Mouse (Mus musculus): ENCODE measurements around the gene Chn2. TPM values are rescaled to one million over a fixed set of nuclear protein-coding genes. Genes with fewer than 3 reads are reported as not detected.

The Chn2 gene
- polyA plus RNA-seq, 1 experiment = not detected

DNA sequence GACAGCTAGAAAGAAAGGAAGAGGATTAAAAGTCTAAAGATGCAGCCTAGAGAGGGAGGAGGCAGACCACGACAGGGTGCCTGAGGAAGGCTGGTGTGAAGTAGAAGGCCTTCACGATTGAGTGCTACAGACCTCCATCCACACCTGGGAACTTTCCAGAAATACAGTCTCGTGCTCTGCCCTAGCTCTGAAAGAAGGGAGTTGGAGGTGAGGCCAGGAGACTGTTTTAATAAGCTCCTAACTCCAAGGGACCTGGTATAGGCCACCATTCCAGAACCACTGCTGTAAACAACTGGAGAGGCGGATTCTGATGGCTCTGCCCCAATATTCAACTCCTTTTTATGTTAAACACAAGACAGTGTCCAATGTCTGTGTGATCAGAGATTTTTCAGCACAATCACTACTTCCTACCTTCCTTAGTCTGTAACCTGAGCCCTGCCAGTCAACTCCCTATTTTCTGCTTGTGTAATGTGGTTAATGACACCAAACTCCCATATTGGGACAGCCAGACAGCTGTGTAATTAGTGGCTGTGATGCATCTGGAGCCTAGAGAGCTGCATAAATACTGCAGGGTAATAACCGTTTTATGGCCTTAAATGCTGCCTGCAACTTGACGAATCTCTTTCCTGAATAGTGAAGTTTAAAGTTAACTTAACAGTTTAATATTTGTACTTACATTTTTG, 109.6 kb downstream of the Chn2 start:
- Histone ChIP-seq H3K4me1 (ENCODE audit: control insufficient read depth) (no peaks in the 10 kb centered on the region), H3K9me3 (ENCODE audit: control insufficient read depth, low read length) (peaks cover 3% of the 10 kb centered on the region; the same call in 1 of the 2 replicates), H3K36me3 (ENCODE audit: control insufficient read depth) (no peaks in the 10 kb centered on the region), H3K27me3 (ENCODE audit: control insufficient read depth) (no peaks in the 10 kb centered on the region), H3K4me3 (replicated peaks) (no peak overlapping the region)
- TF ChIP-seq TAL1 (IDR thresholded peaks at IDR 0.05; ENCODE audit: low read length) = no peak
- no peak for TF ChIP-seq GATA1 (IDR thresholded peaks at IDR 0.05; ENCODE audit: low read length)

GRCm38 (mm10) chr6:54150821-54151220, 111.5 kb downstream of the Chn2 start:
- Histone ChIP-seq H3K9me3 (ENCODE audit: control insufficient read depth, low read length) (peaks cover 3% of the 10 kb centered on the region; the same call in 1 of the 2 replicates), H3K36me3 (ENCODE audit: control insufficient read depth) (no peaks in the 10 kb centered on the region), H3K4me1 (ENCODE audit: control insufficient read depth) (no peaks in the 10 kb centered on the region), H3K27me3 (ENCODE audit: control insufficient read depth) (no peaks in the 10 kb centered on the region), H3K4me3 (replicated peaks) (no peak overlapping the region)
- no peak for TF ChIP-seq GATA1 (IDR thresholded peaks at IDR 0.05; ENCODE audit: low read length)

DNA sequence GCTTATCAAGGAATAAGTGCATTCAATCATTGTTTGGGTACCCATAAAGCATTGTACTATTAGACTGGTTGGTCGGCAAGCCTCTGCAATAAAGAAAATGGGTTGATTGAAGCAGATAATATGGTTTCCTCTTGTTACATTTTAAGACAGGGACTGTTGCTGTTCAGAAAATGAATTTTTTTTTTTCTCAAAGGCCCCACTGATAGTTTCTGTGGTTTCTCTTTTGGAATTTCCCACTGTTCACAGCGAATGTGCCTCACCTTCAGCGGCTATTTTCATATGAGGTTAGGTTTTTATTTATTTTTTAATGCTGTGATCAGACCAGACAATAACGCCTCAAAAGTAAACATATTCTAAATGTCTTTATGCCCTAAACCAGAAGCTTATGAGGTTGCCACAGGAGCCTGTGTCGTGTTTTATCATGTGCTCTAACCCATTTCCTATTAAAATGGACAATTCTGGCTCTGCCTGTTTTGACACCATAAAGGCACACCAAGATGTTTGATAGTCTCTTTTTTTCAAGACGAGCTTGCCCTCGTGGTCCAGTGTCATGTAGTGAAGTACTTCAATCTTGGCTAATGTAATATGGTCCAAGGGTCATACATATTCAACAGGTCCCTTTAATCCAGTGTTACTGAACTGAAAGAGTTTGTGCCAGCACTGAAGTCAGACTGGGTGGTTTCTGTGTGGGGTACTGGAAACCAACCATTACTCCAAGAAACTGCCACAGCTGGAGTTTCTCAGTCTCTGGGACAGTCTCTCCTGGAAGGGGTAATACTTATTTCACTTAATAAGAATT, 112.3 kb downstream of the Chn2 start:
- Histone ChIP-seq H3K9me3 (ENCODE audit: control insufficient read depth, low read length) (peaks cover 3% of the 10 kb centered on the region; the same call in 1 of the 2 replicates), H3K4me1 (ENCODE audit: control insufficient read depth) (no peaks in the 10 kb centered on the region), H3K4me3 (replicated peaks) (no peak overlapping the region), H3K27me3 (ENCODE audit: control insufficient read depth) (no peaks in the 10 kb centered on the region), H3K36me3 (ENCODE audit: control insufficient read depth) (no peaks in the 10 kb centered on the region)
- no peak for TF ChIP-seq GATA1 (IDR thresholded peaks at IDR 0.05; ENCODE audit: low read length)

GRCm38 (mm10) chr6:54157097-54157496, 117.7 kb downstream of the Chn2 start:
- H3K27me3 ChIP-seq (ENCODE audit: control insufficient read depth) = no peaks in the 10 kb centered on the region
- H3K4me1 ChIP-seq (ENCODE audit: control insufficient read depth) = no peaks in the 10 kb centered on the region
- H3K9me3 ChIP-seq (ENCODE audit: control insufficient read depth, low read length) = peaks cover 3% of the 10 kb centered on the region; the same call in 1 of the 2 replicates
- no peak overlapping the region for H3K4me3 ChIP-seq (replicated peaks)
- no peaks in the 10 kb centered on the region for H3K36me3 ChIP-seq (ENCODE audit: control insufficient read depth)
- TF ChIP-seq GATA1 (IDR thresholded peaks at IDR 0.05; ENCODE audit: low read length) (no peak), TAL1 (IDR thresholded peaks at IDR 0.05; ENCODE audit: low read length) (no peak)

DNA sequence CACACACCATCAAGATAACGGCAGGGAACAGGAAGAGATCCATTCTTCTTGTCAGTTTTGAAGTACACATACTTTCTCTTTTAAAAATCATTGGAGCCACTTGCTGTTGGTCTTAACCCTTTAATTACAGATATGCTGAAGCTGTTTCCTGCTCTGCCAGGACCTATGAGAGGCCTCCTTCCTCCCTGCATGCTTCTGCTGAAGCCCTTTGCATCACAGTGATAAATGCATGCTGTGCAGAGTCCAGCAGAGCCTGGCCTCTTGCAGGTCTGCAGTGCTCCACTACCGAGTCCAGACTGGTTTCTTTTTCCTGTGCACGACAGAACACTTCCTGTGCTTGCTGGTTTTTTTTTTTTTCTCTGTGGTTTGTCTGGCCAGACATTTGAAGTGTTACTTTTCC, 119.0 kb downstream of the Chn2 start:
- Histone ChIP-seq H3K4me3 (replicated peaks) (no peak overlapping the region), H3K36me3 (ENCODE audit: control insufficient read depth) (no peaks in the 10 kb centered on the region), H3K27me3 (ENCODE audit: control insufficient read depth) (no peaks in the 10 kb centered on the region), H3K9me3 (ENCODE audit: control insufficient read depth, low read length) (peaks cover 3% of the 10 kb centered on the region; the same call in 1 of the 2 replicates), H3K4me1 (ENCODE audit: control insufficient read depth) (peaks cover 5% of the 10 kb centered on the region; the same call in 1 of the 2 replicates)
- no peak for TF ChIP-seq TAL1 (IDR thresholded peaks at IDR 0.05; ENCODE audit: low read length)
- TF ChIP-seq GATA1 (IDR thresholded peaks at IDR 0.05; ENCODE audit: low read length) = no peak

- H3K27me3 ChIP-seq (ENCODE audit: control insufficient read depth) = no peaks in the 10 kb centered on the region
- no peak for TF ChIP-seq TAL1 (IDR thresholded peaks at IDR 0.05; ENCODE audit: low read length)
- TF ChIP-seq GATA1 (IDR thresholded peaks at IDR 0.05; ENCODE audit: low read length) = no peak
- H3K4me3 ChIP-seq (replicated peaks) = no peak overlapping the region
- peaks cover 8% of the 10 kb centered on the region for H3K4me1 ChIP-seq (ENCODE audit: control insufficient read depth)
- no peaks in the 10 kb centered on the region for H3K9me3 ChIP-seq (ENCODE audit: control insufficient read depth, low read length)
- no peaks in the 10 kb centered on the region for H3K36me3 ChIP-seq (ENCODE audit: control insufficient read depth)
Measured at GRCm38 (mm10) chr6:54160677-54161076, 121.3 kb downstream of the Chn2 start.

DNA sequence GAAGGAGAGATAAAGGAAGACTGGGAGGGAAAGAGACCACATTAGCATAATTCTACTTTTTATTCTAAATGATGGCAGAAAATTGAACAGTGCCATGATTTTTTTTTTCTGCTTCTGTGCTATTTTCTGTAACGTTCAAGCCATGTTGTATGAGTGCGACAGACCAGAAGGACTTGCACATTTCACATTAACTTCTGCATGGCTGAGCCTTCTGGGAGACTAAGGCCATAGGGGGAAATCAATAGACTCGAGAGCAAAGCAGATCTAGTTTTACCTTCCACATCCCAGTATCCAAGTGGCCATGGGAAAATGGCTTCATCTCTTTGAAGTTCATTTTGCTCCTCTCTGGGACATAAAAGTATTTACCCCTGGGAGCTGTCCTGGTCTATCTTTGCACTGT, 121.9 kb downstream of the Chn2 start:
- H3K27me3 ChIP-seq (ENCODE audit: control insufficient read depth) = no peaks in the 10 kb centered on the region
- no peak for TF ChIP-seq TAL1 (IDR thresholded peaks at IDR 0.05; ENCODE audit: low read length)
- no peaks in the 10 kb centered on the region for H3K36me3 ChIP-seq (ENCODE audit: control insufficient read depth)
- H3K4me3 ChIP-seq (replicated peaks) = no peak overlapping the region
- H3K4me1 ChIP-seq (ENCODE audit: control insufficient read depth) = peaks cover 8% of the 10 kb centered on the region
- no peaks in the 10 kb centered on the region for H3K9me3 ChIP-seq (ENCODE audit: control insufficient read depth, low read length)

- peaks cover 8% of the 10 kb centered on the region for H3K4me1 ChIP-seq (ENCODE audit: control insufficient read depth)
- no peak overlapping the region for H3K4me3 ChIP-seq (replicated peaks)
- TF ChIP-seq GATA1 (IDR thresholded peaks at IDR 0.05; ENCODE audit: low read length) (no peak), TAL1 (IDR thresholded peaks at IDR 0.05; ENCODE audit: low read length) (no peak)
- H3K27me3 ChIP-seq (ENCODE audit: control insufficient read depth) = no peaks in the 10 kb centered on the region
- no peaks in the 10 kb centered on the region for H3K36me3 ChIP-seq (ENCODE audit: control insufficient read depth)
- H3K9me3 ChIP-seq (ENCODE audit: control insufficient read depth, low read length) = no peaks in the 10 kb centered on the region
Measured at GRCm38 (mm10) chr6:54162321-54162720, 123.0 kb downstream of the Chn2 start.

- TF ChIP-seq TAL1 (IDR thresholded peaks at IDR 0.05; ENCODE audit: low read length) (no peak), GATA1 (IDR thresholded peaks at IDR 0.05; ENCODE audit: low read length) (no peak)
- peaks cover 8% of the 10 kb centered on the region for H3K4me1 ChIP-seq (ENCODE audit: control insufficient read depth)
Measured at GRCm38 (mm10) chr6:54162786-54163185, 123.4 kb downstream of the Chn2 start.

More at GRCm38 (mm10) chr6:54162786-54163185, 123.4 kb downstream of the Chn2 start:
- H3K4me3 ChIP-seq (replicated peaks) = no peak overlapping the region
- H3K36me3 ChIP-seq (ENCODE audit: control insufficient read depth) = no peaks in the 10 kb centered on the region
- H3K9me3 ChIP-seq (ENCODE audit: control insufficient read depth, low read length) = no peaks in the 10 kb centered on the region
- no peaks in the 10 kb centered on the region for H3K27me3 ChIP-seq (ENCODE audit: control insufficient read depth)

Measured in erythroblast, embryonic 14.5 days (primary cell).